Mouse (Mus musculus) ES-E14 (cell line): Measurements from ENCODE around the gene Dlgap5.

Source experiments
- CHD2 ChIP-seq: IDR thresholded peaks from 2 replicates; pipeline ENCODE4 v1.6.1; 2014; ENCODE audit warnings: mild to moderate bottlenecking, low read depth, low read length, inconsistent platforms
- HCFC1 ChIP-seq: IDR thresholded peaks from 2 replicates; pipeline ENCODE4 v1.6.1; 2012; ENCODE audit warnings: low read length, inconsistent platforms, borderline replicate concordance; ENCODE audit not compliant: insufficient read depth
- MAFK ChIP-seq: IDR thresholded peaks from 2 replicates; pipeline ENCODE4 v1.6.1; 2014; ENCODE audit warnings: mild to moderate bottlenecking, low read depth, low read length, inconsistent platforms; ENCODE audit not compliant: insufficient read depth

GRCm38 (mm10) chr14:47419034-47419625 is 923 bp upstream of the Dlgap5 start:
- TF ChIP-seq CHD2 (no peak), HCFC1 (no peak), MAFK (no peak)
